Mouse (Mus musculus): ENCODE data around the gene Cfap74. TPM values are rescaled to one million over a fixed set of nuclear protein-coding genes. Genes with fewer than 3 reads are reported as not detected.

Cfap74 gene
- polyA plus RNA-seq, 1 experiment: 10.1 TPM

- 70% methylated on average over 5 of the region's 5 CpGs for WGBS
- Histone ChIP-seq H3K4me1 (ENCODE audit: control insufficient read depth, insufficient read depth, low read length) (no peaks in the 10 kb centered on the region), H3K4me3 (replicated peaks; ENCODE audit: extremely low read depth, low read depth, low read length) (no peak overlapping the region)
- no peak for TF ChIP-seq CTCF (IDR thresholded peaks at IDR 0.05; ENCODE audit: insufficient read depth, low read length)
- TF ChIP-seq POLR2A (IDR thresholded peaks at IDR 0.05; ENCODE audit: borderline replicate concordance, extremely low read depth, low read depth, low read length): no peak
- no peak for DNase-seq
Observed at GRCm38 (mm10) chr4:155423988-155424387, 15.0 kb downstream of the Cfap74 start.

GRCm38 (mm10) chr4:155426272-155426671 is 17.3 kb downstream of the Cfap74 start:
- TF ChIP-seq CTCF (IDR thresholded peaks at IDR 0.05; ENCODE audit: insufficient read depth, low read length) (no peak), POLR2A (IDR thresholded peaks at IDR 0.05; ENCODE audit: borderline replicate concordance, extremely low read depth, low read depth, low read length) (no peak)
- 76% methylated on average over 6 of the region's 6 CpGs for WGBS
- no peak for DNase-seq
- Histone ChIP-seq H3K4me1 (ENCODE audit: control insufficient read depth, insufficient read depth, low read length) (no peaks in the 10 kb centered on the region), H3K4me3 (replicated peaks; ENCODE audit: extremely low read depth, low read depth, low read length) (no peak overlapping the region)

- H3K4me3 ChIP-seq (replicated peaks; ENCODE audit: extremely low read depth, low read depth, low read length): no peak overlapping the region
- no peak for TF ChIP-seq CTCF (IDR thresholded peaks at IDR 0.05; ENCODE audit: insufficient read depth, low read length)
- no peak for TF ChIP-seq POLR2A (IDR thresholded peaks at IDR 0.05; ENCODE audit: borderline replicate concordance, extremely low read depth, low read depth, low read length)
- no peak for DNase-seq
- no peaks in the 10 kb centered on the region for H3K4me1 ChIP-seq (ENCODE audit: control insufficient read depth, insufficient read depth, low read length)
Observed at GRCm38 (mm10) chr4:155428442-155428841, 19.5 kb downstream of the Cfap74 start.

- Histone ChIP-seq H3K4me1 (ENCODE audit: control insufficient read depth, insufficient read depth, low read length) (no peaks in the 10 kb centered on the region), H3K4me3 (replicated peaks; ENCODE audit: extremely low read depth, low read depth, low read length) (no peak overlapping the region)
- no peak for TF ChIP-seq CTCF (IDR thresholded peaks at IDR 0.05; ENCODE audit: insufficient read depth, low read length)
- no peak for TF ChIP-seq POLR2A (IDR thresholded peaks at IDR 0.05; ENCODE audit: borderline replicate concordance, extremely low read depth, low read depth, low read length)
- DNase-seq: no peak
- 84% methylated on average over 3 of the region's 3 CpGs for WGBS
Observed at GRCm38 (mm10) chr4:155429202-155429601, 20.2 kb downstream of the Cfap74 start.

GRCm38 (mm10) chr4:155432358-155432757 is 23.4 kb downstream of the Cfap74 start:
- no peak overlapping the region for H3K4me3 ChIP-seq (replicated peaks; ENCODE audit: extremely low read depth, low read depth, low read length)
- no peak for DNase-seq
- TF ChIP-seq POLR2A (IDR thresholded peaks at IDR 0.05; ENCODE audit: borderline replicate concordance, extremely low read depth, low read depth, low read length) (no peak), CTCF (IDR thresholded peaks at IDR 0.05; ENCODE audit: insufficient read depth, low read length) (no peak)
- WGBS: 82% methylated on average over 6 of the region's 6 CpGs
- no peaks in the 10 kb centered on the region for H3K4me1 ChIP-seq (ENCODE audit: control insufficient read depth, insufficient read depth, low read length)

GRCm38 (mm10) chr4:155433993-155434392 is 25.0 kb downstream of the Cfap74 start:
- TF ChIP-seq CTCF (IDR thresholded peaks at IDR 0.05; ENCODE audit: insufficient read depth, low read length): no peak
- no peak for TF ChIP-seq POLR2A (IDR thresholded peaks at IDR 0.05; ENCODE audit: borderline replicate concordance, extremely low read depth, low read depth, low read length)
- 64% methylated on average over 5 of the region's 5 CpGs for WGBS
- DNase-seq: no peak

GRCm38 (mm10) chr4:155442808-155443207 is 33.8 kb downstream of the Cfap74 start:
- H3K4me1 ChIP-seq (ENCODE audit: control insufficient read depth, insufficient read depth, low read length): no peaks in the 10 kb centered on the region
- no peak overlapping the region for H3K4me3 ChIP-seq (replicated peaks; ENCODE audit: extremely low read depth, low read depth, low read length)
- no peak for TF ChIP-seq POLR2A (IDR thresholded peaks at IDR 0.05; ENCODE audit: borderline replicate concordance, extremely low read depth, low read depth, low read length)
- TF ChIP-seq CTCF (IDR thresholded peaks at IDR 0.05; ENCODE audit: insufficient read depth, low read length): no peak
- 66% methylated on average over 3 of the region's 3 CpGs for WGBS
- DNase-seq: no peak

More at GRCm38 (mm10) chr4:155433993-155434392, 25.0 kb downstream of the Cfap74 start:
- Histone ChIP-seq H3K4me3 (replicated peaks; ENCODE audit: extremely low read depth, low read depth, low read length) (no peak overlapping the region), H3K4me1 (ENCODE audit: control insufficient read depth, insufficient read depth, low read length) (no peaks in the 10 kb centered on the region)

GRCm38 (mm10) chr4:155451597-155451996 is 42.6 kb downstream of the Cfap74 start:
- WGBS: 35% methylated on average over 10 of the region's 10 CpGs
- DNase-seq: no peak
- no peaks in the 10 kb centered on the region for H3K4me1 ChIP-seq (ENCODE audit: control insufficient read depth, insufficient read depth, low read length)
- H3K4me3 ChIP-seq (replicated peaks; ENCODE audit: extremely low read depth, low read depth, low read length): no peak overlapping the region
- no peak for TF ChIP-seq CTCF (IDR thresholded peaks at IDR 0.05; ENCODE audit: insufficient read depth, low read length)
- no peak for TF ChIP-seq POLR2A (IDR thresholded peaks at IDR 0.05; ENCODE audit: borderline replicate concordance, extremely low read depth, low read depth, low read length)

GRCm38 (mm10) chr4:155458575-155458974 is 49.6 kb downstream of the Cfap74 start:
- WGBS: 72% methylated on average over 5 of the region's 5 CpGs
- TF ChIP-seq POLR2A (IDR thresholded peaks at IDR 0.05; ENCODE audit: borderline replicate concordance, extremely low read depth, low read depth, low read length): no peak
- no peak for TF ChIP-seq CTCF (IDR thresholded peaks at IDR 0.05; ENCODE audit: insufficient read depth, low read length)
- Histone ChIP-seq H3K4me1 (ENCODE audit: control insufficient read depth, insufficient read depth, low read length) (no peaks in the 10 kb centered on the region), H3K4me3 (replicated peaks; ENCODE audit: extremely low read depth, low read depth, low read length) (no peak overlapping the region)
- no peak for DNase-seq

GRCm38 (mm10) chr4:155463050-155463449 is 54.1 kb downstream of the Cfap74 start:
- 76% methylated on average over 13 of the region's 13 CpGs for WGBS
- Histone ChIP-seq H3K4me3 (replicated peaks; ENCODE audit: extremely low read depth, low read depth, low read length) (no peak overlapping the region), H3K4me1 (ENCODE audit: control insufficient read depth, insufficient read depth, low read length) (no peaks in the 10 kb centered on the region)
- TF ChIP-seq CTCF (IDR thresholded peaks at IDR 0.05; ENCODE audit: insufficient read depth, low read length) (no peak), POLR2A (IDR thresholded peaks at IDR 0.05; ENCODE audit: borderline replicate concordance, extremely low read depth, low read depth, low read length) (no peak)
- DNase-seq: no peak

Measured in lung, adult 2 months (tissue).